Mouse (Mus musculus) heart, adult 2 months (tissue): Measurements from ENCODE around the gene Hemgn. TPM values are rescaled to one million over a fixed set of nuclear protein-coding genes. Genes with fewer than 3 reads are reported as not detected.

Source experiments
- DNase-seq, 2 experiments: peaks; one replicate each; pipeline ENCODE4 v3.0.0; 2021
- H3K27ac ChIP-seq: fragments of 200-600 bp; 2 replicates; pipeline ENCODE4 v1.8.1; 2022
- H3K27me3 ChIP-seq: fragments of 200-500 bp; 2 replicates; pipeline ENCODE4 v1.6.1; 2012; ENCODE audit warnings: mild to moderate bottlenecking, low read length, inconsistent platforms, mixed read lengths; ENCODE audit not compliant: control insufficient read depth, insufficient read depth
- H3K36me3 ChIP-seq: fragments of 200-500 bp; 2 replicates; pipeline ENCODE4 v1.6.1; 2012; ENCODE audit warnings: low read length, inconsistent platforms; ENCODE audit not compliant: control insufficient read depth, insufficient read depth
- H3K4me1 ChIP-seq: fragments of 200-500 bp; 2 replicates; pipeline ENCODE4 v1.6.1; 2011; ENCODE audit warnings: low read length; ENCODE audit not compliant: control insufficient read depth, insufficient read depth
- H3K4me3 ChIP-seq: fragments of 200-600 bp; 2 replicates; pipeline ENCODE4 v1.8.1; 2022
- H3K79me2 ChIP-seq: fragments of 200-500 bp; replicated peaks from 2 replicates; pipeline ENCODE4 v1.6.1; 2012; ENCODE audit warnings: mild to moderate bottlenecking, inconsistent platforms, low read length, moderate library complexity, mixed read lengths; ENCODE audit not compliant: control insufficient read depth, insufficient read depth
- H3K9ac ChIP-seq: fragments of 200-500 bp; 2 replicates; pipeline ENCODE4 v1.6.1; 2012; ENCODE audit warnings: low read depth, mild to moderate bottlenecking, control low read depth, inconsistent platforms, low read length, mixed read lengths
- CTCF ChIP-seq: fragments of 200-600 bp; IDR thresholded peaks from 2 replicates; pipeline ENCODE4 v1.8.1; 2022; ENCODE audit warnings: antibody characterized with exemption, mild to moderate bottlenecking, moderate library complexity
- EP300 ChIP-seq: fragments of 200-500 bp; IDR thresholded peaks from 2 replicates; pipeline ENCODE4 v1.6.1; 2011; ENCODE audit warnings: low read depth, low read length, control low read depth; ENCODE audit not compliant: insufficient read depth
- POLR2A ChIP-seq: fragments of 200-500 bp; IDR thresholded peaks from 2 replicates; pipeline ENCODE4 v1.6.1; 2011; ENCODE audit warnings: mild to moderate bottlenecking, low read depth, low read length, control low read depth; ENCODE audit not compliant: insufficient read depth
- WGBS: fragments of 180-500 bp; shearing (Covaris S2); methylation state at CpG from one replicate; pipeline ENCODE4 v1.1.7; 2018; 5-methylcytosine and 5-hydroxymethylcytosine counted together
- intact Hi-C: fragments of 180-260 bp; cut with DNase I; formaldehyde crosslinking; loops from one replicate; pipeline ENCODE4 v1.15.1; 2025
- long read RNA-seq: library from polyadenylated mRNA; stranded (forward); transcript quantifications from one replicate; pipeline ENCODE4 v2.0.0, GENCODE M21; 2021
- polyA plus RNA-seq: library from polyadenylated mRNA; depleted of rRNA; stranded (reverse); fragments of >200 nt; gene quantifications from 2 replicates; pipeline ENCODE4 v1.2.3, GENCODE M21; 2012; rRNA removed
- total RNA-seq, 2 experiments: library from RNA; stranded (reverse); gene quantifications; 2 replicates each; pipeline ENCODE4 v1.2.3; 2021

Hemgn gene
- under 1 TPM; 0.10 to 0.73 TPM for total RNA-seq
- polyA plus RNA-seq = 0.06 TPM in 1 of 2 replicates, not detected in the other
- long read RNA-seq = 0 reads

DNA sequence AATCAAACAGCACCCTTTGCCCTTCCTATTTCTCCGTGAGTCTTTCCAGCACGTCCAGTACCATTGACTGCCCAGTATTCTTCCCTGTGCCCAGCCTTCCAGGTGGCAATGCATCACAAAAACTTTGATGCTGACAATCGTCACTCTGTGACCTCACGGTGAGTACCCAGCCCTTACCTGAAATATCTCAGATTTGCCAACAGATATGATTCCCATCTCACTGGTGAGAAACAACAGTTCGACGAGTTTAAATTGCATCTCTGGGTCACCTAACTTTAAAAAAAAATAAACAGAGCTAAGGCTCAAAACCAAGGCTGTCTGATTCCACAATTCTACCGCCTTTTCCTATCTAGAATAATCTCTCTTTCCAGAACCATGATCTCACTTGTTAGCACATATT is at the start of gene Hemgn:
Gene Hemgn (minus strand): TSS at position 101 of the 400 bp plus-strand sequence.
- Histone ChIP-seq H3K4me1 (no peaks in the 10 kb centered on the region), H3K4me3 (no peak within 1 kb of the TSS), H3K27ac (no peak within 1 kb of the TSS), H3K9ac (no peak within 1 kb of the TSS), H3K36me3 (no peaks in the 10 kb centered on the region), H3K79me2 (no peaks in the 10 kb centered on the region), H3K27me3 (no peaks in the 10 kb centered on the region)
- intact Hi-C loops = no loop called here
- DNase-seq = no peak
- TF ChIP-seq EP300 (no peak), CTCF (no peak), POLR2A (no peak)
- 79% methylated on average over 7 of the region's 7 CpGs for WGBS

DNA sequence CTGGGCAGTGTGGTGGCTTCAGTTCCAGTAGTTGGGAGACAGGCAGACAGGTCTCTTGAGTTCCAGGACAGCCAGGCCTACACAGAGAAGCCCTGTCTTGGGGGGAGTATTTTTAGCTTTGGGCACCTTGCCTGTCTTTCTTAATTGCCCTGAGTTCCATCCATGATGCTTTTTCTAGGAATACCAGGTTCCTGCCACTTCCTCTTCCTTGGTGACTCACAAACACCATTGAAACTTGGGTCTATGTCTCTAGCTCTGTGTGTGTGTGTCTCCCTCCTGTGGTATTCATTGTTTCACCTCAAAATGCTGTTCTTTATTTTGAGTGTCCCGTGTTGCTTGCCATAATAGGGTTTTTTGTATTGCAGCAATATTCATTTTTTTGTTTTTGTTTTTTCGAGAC is 45.1 kb upstream of the Hemgn start:
- Histone ChIP-seq H3K79me2 (peaks cover 12% of the 10 kb centered on the region), H3K27ac (no peak overlapping the region), H3K9ac (no peak overlapping the region), H3K27me3 (no peaks in the 10 kb centered on the region), H3K4me3 (no peak overlapping the region), H3K36me3 (peaks cover 14% of the 10 kb centered on the region), H3K4me1 (peaks cover 7% of the 10 kb centered on the region)
- DNase-seq = no peak
- TF ChIP-seq EP300 (no peak), POLR2A (no peak), CTCF (peak; percentile 14; the same call in 1 of the 2 replicates)
- 83% methylated on average over 2 of the region's 2 CpGs for WGBS
- intact Hi-C loops = loop anchor here (10.0 kb wide), 1 partner anchor 154 kb away; no protein-coding TSS in a partner anchor

- Histone ChIP-seq H3K4me1 (peaks cover 12% of the 10 kb centered on the region), H3K36me3 (peaks cover 9% of the 10 kb centered on the region; the same call in 1 of the 2 replicates), H3K27me3 (no peaks in the 10 kb centered on the region), H3K4me3 (no peak overlapping the region), H3K27ac (no peak overlapping the region), H3K9ac (no peak overlapping the region), H3K79me2 (peaks cover 9% of the 10 kb centered on the region)
- WGBS = 89% methylated on average over 3 of the region's 3 CpGs
- DNase-seq = no peak
- TF ChIP-seq CTCF (no peak), POLR2A (no peak), EP300 (no peak)
- intact Hi-C loops = loop anchor here (10.0 kb wide), 1 partner anchor 152 kb away; no protein-coding TSS in a partner anchor
Observed at GRCm38 (mm10) chr4:46457186-46457585, 43.9 kb upstream of the Hemgn start.

GRCm38 (mm10) chr4:46456762-46457161 is 43.5 kb upstream of the Hemgn start:
- no peak overlapping the region for H3K4me3 ChIP-seq
- peaks cover 6% of the 10 kb centered on the region; the same call in 1 of the 2 replicates for H3K36me3 ChIP-seq
- TF ChIP-seq POLR2A = no peak
- no peak for TF ChIP-seq CTCF
- no peak for TF ChIP-seq EP300
- H3K27me3 ChIP-seq = no peaks in the 10 kb centered on the region
- H3K27ac ChIP-seq = no peak overlapping the region
- no peak for DNase-seq
- WGBS = 97% methylated on average over 4 of the region's 4 CpGs
- intact Hi-C loops = loop anchor here (10.0 kb wide), 1 partner anchor 152 kb away; no protein-coding TSS in a partner anchor
- peaks cover 9% of the 10 kb centered on the region for H3K79me2 ChIP-seq
- no peak overlapping the region for H3K9ac ChIP-seq
- peaks cover 12% of the 10 kb centered on the region for H3K4me1 ChIP-seq

GRCm38 (mm10) chr4:46454097-46454864 is 41.0 kb upstream of the Hemgn start:
- TF ChIP-seq POLR2A (no peak), CTCF (no peak), EP300 (no peak)
- H3K27ac ChIP-seq = no peak overlapping the region
- 74% methylated on average over 5 of the region's 5 CpGs for WGBS
- peaks cover 4% of the 10 kb centered on the region; the same call in 1 of the 2 replicates for H3K36me3 ChIP-seq
- H3K4me3 ChIP-seq = no peak overlapping the region
- DNase-seq = no peak
- peaks cover 7% of the 10 kb centered on the region for H3K79me2 ChIP-seq
- no peaks in the 10 kb centered on the region for H3K27me3 ChIP-seq
- intact Hi-C loops = loop anchor here (5.0 to 10.0 kb wide), 2 partner anchors 149 to 257 kb away; partner anchors contain the start of gene Xpa
- H3K9ac ChIP-seq = no peak overlapping the region
- peaks cover 12% of the 10 kb centered on the region for H3K4me1 ChIP-seq
